Mouse (Mus musculus) E14TG2a.4 (cell line): ENCODE data around the gene Adam8.

ENCODE experiments used
- CTCF ChIP-seq: conservative IDR thresholded peaks from 2 replicates; pipeline ENCODE4 v1.5.1; 2014; ENCODE audit warnings: low read length
- NANOG ChIP-seq: IDR thresholded peaks from 2 replicates; pipeline ENCODE4 v1.6.1; 2014; ENCODE audit warnings: borderline replicate concordance, low read length, mixed read lengths

GRCm38 (mm10) chr7:139963814-139964213, 28.5 kb downstream of the Adam8 start:
- TF ChIP-seq CTCF (no peak), NANOG (no peak)
